Mouse (Mus musculus) liver, embryonic 14.5 days (tissue): ENCODE measurements around the gene Sugp2. TPM values are rescaled to one million over a fixed set of nuclear protein-coding genes. Genes with fewer than 3 reads are reported as not detected.
A peak's percentile ranks its signal among the peaks of the same experiment; 100 is the strongest.

Experiments
- ATAC-seq: fragments of 200-750 bp; cut with Nextera tagmentation; 2 replicates; pipeline ENCODE4 v1.8.0; 2017; ENCODE audit warnings: moderate number of reproducible peaks, mild to moderate bottlenecking, moderate library complexity; ENCODE audit not compliant: insufficient read depth
- DNase-seq, 3 experiments: peaks; one replicate each; pipeline ENCODE4 v3.0.0-alpha.2; 2012 to 2013; ENCODE audit warnings: low read depth in 3 of 3, low spot score in 3 of 3
- H3K27ac ChIP-seq: fragments of 300-500 bp; sonication (generic); 2 replicates; pipeline ENCODE4 v1.5.1; 2014; ENCODE audit warnings: moderate library complexity, mild to moderate bottlenecking, control low read depth, inconsistent platforms
- H3K27me3 ChIP-seq: fragments of 300-500 bp; sonication (generic); 2 replicates; pipeline ENCODE4 v1.6.1; 2014; ENCODE audit warnings: mild to moderate bottlenecking, low read length, moderate library complexity; ENCODE audit not compliant: control insufficient read depth, insufficient read depth
- H3K36me3 ChIP-seq: fragments of 300-500 bp; sonication (generic); replicated peaks from 2 replicates; pipeline ENCODE4 v1.6.1; 2014; ENCODE audit warnings: low read depth; ENCODE audit not compliant: control insufficient read depth, insufficient read depth
- H3K4me1 ChIP-seq, 2 experiments: fragments of 200-500 bp in 1 of 2; fragments of 300-500 bp in 1 of 2; sonication (generic) in 1 of 2; replicated peaks; 2 replicates each; pipeline ENCODE4 v1.6.1; 2012 to 2014; ENCODE audit warnings: antibody characterized with exemption in 1 of 2, inconsistent platforms in 1 of 2, low read length in 1 of 2; ENCODE audit not compliant: control insufficient read depth in 2 of 2, insufficient read depth in 2 of 2
- H3K4me2 ChIP-seq: fragments of 300-500 bp; sonication (generic); 2 replicates; pipeline ENCODE4 v1.6.1; 2014; ENCODE audit warnings: low read depth, mild to moderate bottlenecking, control low read depth, moderate library complexity
- H3K4me3 ChIP-seq, 2 experiments: fragments of 200-500 bp in 1 of 2; fragments of 300-500 bp in 1 of 2; sonication (generic) in 1 of 2; 2 replicates each; pipeline ENCODE4 v1.5.1; 2012 to 2014; ENCODE audit warnings: low read depth in 2 of 2, low read length in 2 of 2, mild to moderate bottlenecking in 2 of 2, control low read depth in 1 of 2, inconsistent platforms in 1 of 2, moderate library complexity in 1 of 2; ENCODE audit not compliant: insufficient read depth in 1 of 2
- H3K9ac ChIP-seq: fragments of 300-500 bp; sonication (generic); replicated peaks from 2 replicates; pipeline ENCODE4 v1.6.1; 2014; ENCODE audit warnings: mild to moderate bottlenecking, control low read depth, moderate library complexity
- H3K9me3 ChIP-seq: fragments of 300-500 bp; sonication (generic); 2 replicates; pipeline ENCODE4 v1.6.1; 2016; ENCODE audit warnings: low read length, mixed read lengths; ENCODE audit not compliant: control insufficient read depth
- CTCF ChIP-seq: IDR thresholded peaks from 2 replicates; pipeline ENCODE4 v1.5.1; 2016; ENCODE audit warnings: antibody characterized with exemption, low read depth, control low read depth
- EP300 ChIP-seq: IDR thresholded peaks from 2 replicates; pipeline ENCODE4 v1.6.1; 2016; ENCODE audit warnings: antibody characterized with exemption, low read depth
- WGBS: fragments of 180-500 bp; shearing (Covaris S2); extraction: QIAGEN DNeasy Blood & Tissue Kit; methylation state at CpG from one replicate; pipeline ENCODE4 v1.1.7; 2014; ENCODE audit not compliant: insufficient replicate concordance; 5-methylcytosine and 5-hydroxymethylcytosine counted together
- polyA plus RNA-seq, 2 experiments: library from polyadenylated mRNA; depleted of rRNA in 1 of 2; stranded (reverse) in 1 of 2; unstranded in 1 of 2; fragments of >200 nt; fragmentation: Nextera tagmentation in 1 of 2; extraction: Ambion mirVana in 1 of 2; gene quantifications; 2 replicates each; pipeline versions ENCODE4 v1.2.1 to v1.2.3; 2012 to 2014

Sugp2 gene
- polyA plus RNA-seq, 2 experiments, result 9.9 to 17.3 TPM

- Histone ChIP-seq H3K4me2 (no peak overlapping the region), H3K9ac (no peak overlapping the region), H3K4me1 (peaks cover 0 to 2% of the 10 kb centered on the region in 2 experiments; a peak in 1 of 4 replicates), H3K9me3 (no peaks in the 10 kb centered on the region; the same call in 1 of the 2 replicates), H3K27me3 (no peaks in the 10 kb centered on the region; the same call in 1 of the 2 replicates), H3K27ac (no peak overlapping the region), H3K4me3 (no peak overlapping the region), H3K36me3 (no peaks in the 10 kb centered on the region)
- DNase-seq (no peak), ATAC-seq (no peak)
- TF ChIP-seq CTCF (peak; percentile 69), EP300 (no peak)
- 75% methylated on average over 8 of the region's 8 CpGs for WGBS
These were observed 52.7 kb downstream of the Sugp2 start for GRCm38 (mm10) chr8:70286737-70287136.

GRCm38 (mm10) chr8:70293988-70294405 lies 60.0 kb downstream of the Sugp2 start:
- Histone ChIP-seq H3K4me3 (no peak overlapping the region), H3K4me1 (no peaks in the 10 kb centered on the region), H3K36me3 (peaks cover 47% of the 10 kb centered on the region), H3K9ac (no peak overlapping the region), H3K27ac (no peak overlapping the region), H3K4me2 (no peak overlapping the region), H3K9me3 (no peaks in the 10 kb centered on the region), H3K27me3 (no peaks in the 10 kb centered on the region)
- 64% methylated on average over 5 of the region's 5 CpGs for WGBS
- ATAC-seq (no peak), DNase-seq (no peak)
- TF ChIP-seq CTCF (no peak), EP300 (no peak)

- Histone ChIP-seq H3K36me3 (peaks cover 26% of the 10 kb centered on the region), H3K27me3 (no peaks in the 10 kb centered on the region), H3K9me3 (no peaks in the 10 kb centered on the region), H3K4me3 (peak overlapping the region in 1 of 2 experiments; percentile 87; a peak in 2 of 4 replicates), H3K4me1 (peaks cover 10 to 13% of the 10 kb centered on the region in 2 experiments), H3K27ac (no peak overlapping the region), H3K9ac (peak overlapping the region; percentile 18; the same call in 1 of the 2 replicates), H3K4me2 (peak overlapping the region; percentile 86)
- DNase-seq (no peak), ATAC-seq (no peak)
- WGBS, result 40% methylated on average over 3 of the region's 3 CpGs
- TF ChIP-seq EP300, result no peak
- no peak for TF ChIP-seq CTCF
These were observed 66.9 kb downstream of the Sugp2 start for GRCm38 (mm10) chr8:70300881-70301280.

GRCm38 (mm10) chr8:70302358-70302890 lies 68.4 kb downstream of the Sugp2 start, which contains the start of the genes Ddx49 and Cope:
Ddx49 (minus strand) TSS chr8:70302489.
Cope (plus strand) TSS chr8:70302518.
- Histone ChIP-seq H3K4me1 (peaks cover 10 to 13% of the 10 kb centered on the region in 2 experiments), H3K27me3 (no peaks in the 10 kb centered on the region), H3K27ac (peak within 1 kb of the TSS; percentile 41), H3K36me3 (peaks cover 24% of the 10 kb centered on the region), H3K4me3 (peak within 1 kb of the TSS; percentile 73 to 87), H3K9ac (peak within 1 kb of the TSS; percentile 79), H3K9me3 (no peaks in the 10 kb centered on the region), H3K4me2 (peak within 1 kb of the TSS; percentile 86)
- TF ChIP-seq EP300 (no peak), CTCF (no peak)
- ATAC-seq (peak; percentile 91), DNase-seq (peak; percentile 79 to 87 (median 82))
- WGBS, result 0% methylated on average over 40 of the region's 40 CpGs

- WGBS, result 3% methylated on average over 16 of the region's 16 CpGs
- H3K36me3 ChIP-seq, result peaks cover 25% of the 10 kb centered on the region
- H3K27ac ChIP-seq, result peak overlapping the region; percentile 41
- TF ChIP-seq CTCF (no peak), EP300 (no peak)
- H3K9ac ChIP-seq, result peak overlapping the region; percentile 79
- H3K9me3 ChIP-seq, result no peaks in the 10 kb centered on the region
- no peaks in the 10 kb centered on the region for H3K27me3 ChIP-seq
- peak overlapping the region; percentile 73 to 87 for H3K4me3 ChIP-seq
- peak overlapping the region; percentile 86 for H3K4me2 ChIP-seq
- ATAC-seq (peak; percentile 9; the same call in 1 of the 2 replicates), DNase-seq (no peak)
- H3K4me1 ChIP-seq, result peaks cover 10 to 13% of the 10 kb centered on the region in 2 experiments
These were observed 68.9 kb downstream of the Sugp2 start for GRCm38 (mm10) chr8:70302901-70303300.
